Mouse (Mus musculus) megakaryocyte, embryonic 14.5 days (primary cell): ENCODE measurements around the gene Noto.

Experiments used
- FLI1 ChIP-seq: IDR thresholded peaks from 2 replicates; pipeline ENCODE4 v1.6.1; 2012; ENCODE audit warnings: low read length, inconsistent platforms, mixed read lengths
- GATA1 ChIP-seq: IDR thresholded peaks from 3 replicates; pipeline ENCODE4 v1.6.1; 2012; ENCODE audit warnings: mixed read lengths, low read length, inconsistent platforms, borderline replicate concordance

DNA sequence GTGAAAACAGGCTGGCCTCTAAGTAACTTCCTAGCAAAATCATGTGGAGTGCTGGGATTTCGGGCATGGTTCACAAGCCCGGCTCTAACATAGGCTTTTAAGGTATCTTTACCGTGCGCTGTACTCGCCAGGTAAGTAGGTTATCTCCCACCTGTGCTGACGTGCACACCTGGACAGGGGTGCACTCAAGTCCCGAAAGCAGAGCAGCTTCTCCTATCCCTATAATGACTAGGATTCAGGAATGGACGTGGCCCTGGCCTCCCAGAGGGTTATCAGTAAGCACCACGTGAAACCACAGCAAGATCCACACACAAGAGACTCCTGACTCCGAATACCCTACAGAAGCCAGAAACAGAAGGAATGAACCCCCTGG is 42.1 kb upstream of the Noto start:
- no peak for TF ChIP-seq GATA1
- TF ChIP-seq FLI1: no peak
